Mouse (Mus musculus) MEL (cell line): ENCODE results near the gene C1qtnf1. TPM values are rescaled to one million over a fixed set of nuclear protein-coding genes. Genes with fewer than 3 reads are reported as not detected.

Experiments
- DNase-seq: peaks from one replicate; pipeline ENCODE4 v3.0.0; 2011; ENCODE audit warnings: low read depth, low spot score
- H3K27ac ChIP-seq: 2 replicates; pipeline ENCODE4 v1.5.1; 2012; ENCODE audit warnings: low read depth, mild to moderate bottlenecking, control low read depth, low read length, moderate library complexity; ENCODE audit not compliant: control insufficient read depth
- H3K27me3 ChIP-seq, 2 experiments: fragments of 150-350 bp in 1 of 2; sonication (generic) in 1 of 2; 2 replicates each; pipeline ENCODE4 v1.6.1; 2012; ENCODE audit warnings: low read length in 2 of 2, mild to moderate bottlenecking in 2 of 2, improper control_type of control experiment in 1 of 2, moderate library complexity in 1 of 2; ENCODE audit not compliant: insufficient read depth in 2 of 2, control insufficient read depth in 1 of 2
- H3K36me3 ChIP-seq, 2 experiments: 2 replicates each; pipeline ENCODE4 v1.6.1; 2012 to 2014; ENCODE audit warnings: low read length in 2 of 2, improper control_type of control experiment in 1 of 2, inconsistent platforms in 1 of 2, mild to moderate bottlenecking in 1 of 2; ENCODE audit not compliant: insufficient read depth in 2 of 2, control insufficient read depth in 1 of 2
- H3K4me1 ChIP-seq, 2 experiments: fragments of 150-350 bp in 1 of 2; sonication (generic) in 1 of 2; 2 replicates each; pipeline ENCODE4 v1.6.1; 2012; ENCODE audit warnings: low read length in 2 of 2, improper control_type of control experiment in 1 of 2, mild to moderate bottlenecking in 1 of 2; ENCODE audit not compliant: insufficient read depth in 2 of 2, control insufficient read depth in 1 of 2
- H3K4me3 ChIP-seq, 2 experiments: fragments of 150-350 bp in 1 of 2; sonication (generic) in 1 of 2; 2 replicates each; pipeline ENCODE4 v1.5.1; 2012; ENCODE audit warnings: low read depth in 2 of 2, low read length in 2 of 2, mild to moderate bottlenecking in 2 of 2, moderate library complexity in 2 of 2, control low read depth in 1 of 2, improper control_type of control experiment in 1 of 2; ENCODE audit not compliant: control insufficient read depth in 1 of 2, insufficient read depth in 1 of 2
- H3K79me2 ChIP-seq: 2 replicates; pipeline ENCODE4 v1.6.1; 2012; ENCODE audit warnings: mild to moderate bottlenecking, low read length, moderate library complexity; ENCODE audit not compliant: control insufficient read depth, poor library complexity, insufficient read depth
- H3K9ac ChIP-seq: 2 replicates; pipeline ENCODE4 v1.6.1; 2012; ENCODE audit warnings: low read depth, mild to moderate bottlenecking, control low read depth, low read length, moderate library complexity; ENCODE audit not compliant: control insufficient read depth, poor library complexity, severe bottlenecking
- H3K9me3 ChIP-seq: fragments of 150-350 bp; sonication (generic); replicated peaks from 2 replicates; pipeline ENCODE4 v1.6.1; 2012; ENCODE audit warnings: mild to moderate bottlenecking, low read length, improper control_type of control experiment, moderate library complexity; ENCODE audit not compliant: insufficient read depth
- E2F4 ChIP-seq: IDR thresholded peaks from 2 replicates; pipeline ENCODE4 v1.6.1; 2011; ENCODE audit warnings: low read depth, low read length, improper control_type of control experiment, borderline replicate concordance
- ELF1 ChIP-seq: IDR thresholded peaks from 2 replicates; pipeline ENCODE4 v1.6.1; 2014; ENCODE audit warnings: low read depth, mild to moderate bottlenecking, inconsistent platforms, low read length, improper control_type of control experiment, moderate library complexity
- GABPA ChIP-seq: IDR thresholded peaks from 2 replicates; pipeline ENCODE4 v1.6.1; 2012; ENCODE audit warnings: low read depth, mild to moderate bottlenecking, inconsistent platforms, low read length, improper control_type of control experiment, moderate library complexity
- GATA1 ChIP-seq: IDR thresholded peaks from 2 replicates; pipeline ENCODE4 v1.6.1; 2011; ENCODE audit warnings: low read depth, low read length, improper control_type of control experiment
- MAX ChIP-seq: IDR thresholded peaks from 2 replicates; pipeline ENCODE4 v1.6.1; 2011; ENCODE audit warnings: low read length, improper control_type of control experiment
- MAZ ChIP-seq: IDR thresholded peaks from 2 replicates; pipeline ENCODE4 v1.6.1; 2012; ENCODE audit warnings: low read depth, mild to moderate bottlenecking, inconsistent platforms, low read length, improper control_type of control experiment
- MXI1 ChIP-seq: IDR thresholded peaks from 2 replicates; pipeline ENCODE4 v1.6.1; 2011; ENCODE audit warnings: mild to moderate bottlenecking, low read depth, low read length, improper control_type of control experiment
- MYB ChIP-seq: IDR thresholded peaks from 2 replicates; pipeline ENCODE4 v1.6.1; 2011; ENCODE audit warnings: mild to moderate bottlenecking, low read depth, low read length, improper control_type of control experiment
- POLR2AphosphoS5 ChIP-seq: IDR thresholded peaks from 2 replicates; pipeline ENCODE4 v1.6.1; 2012; ENCODE audit warnings: low read depth, borderline replicate concordance, mild to moderate bottlenecking, inconsistent platforms, low read length, moderate library complexity, mixed read lengths
- TBP ChIP-seq: IDR thresholded peaks from 2 replicates; pipeline ENCODE4 v1.8.0; 2011; ENCODE audit warnings: low read depth, low read length, improper control_type of control experiment
- UBTF ChIP-seq: IDR thresholded peaks from 2 replicates; pipeline ENCODE4 v1.6.1; 2012; ENCODE audit warnings: low read depth, mild to moderate bottlenecking, inconsistent platforms, low read length, improper control_type of control experiment, moderate library complexity, borderline replicate concordance; ENCODE audit not compliant: insufficient read depth
- USF1 ChIP-seq: IDR thresholded peaks from 2 replicates; pipeline ENCODE4 v1.6.1; 2014; ENCODE audit warnings: low read depth, mild to moderate bottlenecking, inconsistent platforms, low read length, improper control_type of control experiment, moderate library complexity
- ZC3H11A ChIP-seq: IDR thresholded peaks from 2 replicates; pipeline ENCODE4 v1.6.1; 2012; ENCODE audit warnings: low read depth, mild to moderate bottlenecking, inconsistent platforms, low read length, improper control_type of control experiment
- polyA plus RNA-seq, 2 experiments: library from polyadenylated mRNA; stranded (reverse) in 1 of 2; unstranded in 1 of 2; fragments of >175 nt in 1 of 2; fragments of >200 nt in 1 of 2; gene quantifications; 2 replicates each; pipeline versions ENCODE4 v1.2.1 to v1.2.4; 2012; ENCODE audit warnings: low replicate concordance in 2 of 2, low read depth in 1 of 2; ENCODE audit not compliant: insufficient read length in 2 of 2, insufficient read depth in 1 of 2, missing spikeins in 1 of 2
- total RNA-seq: library from RNA; depleted of rRNA; stranded (reverse); fragments of 300-350 nt; gene quantifications from 2 replicates; pipeline ENCODE4 v1.2.3, GENCODE M21; 2012

Gene C1qtnf1
- total and polyA plus RNA-seq, 3 experiments = 0.27 to 0.72 TPM; not detected in 1

DNA sequence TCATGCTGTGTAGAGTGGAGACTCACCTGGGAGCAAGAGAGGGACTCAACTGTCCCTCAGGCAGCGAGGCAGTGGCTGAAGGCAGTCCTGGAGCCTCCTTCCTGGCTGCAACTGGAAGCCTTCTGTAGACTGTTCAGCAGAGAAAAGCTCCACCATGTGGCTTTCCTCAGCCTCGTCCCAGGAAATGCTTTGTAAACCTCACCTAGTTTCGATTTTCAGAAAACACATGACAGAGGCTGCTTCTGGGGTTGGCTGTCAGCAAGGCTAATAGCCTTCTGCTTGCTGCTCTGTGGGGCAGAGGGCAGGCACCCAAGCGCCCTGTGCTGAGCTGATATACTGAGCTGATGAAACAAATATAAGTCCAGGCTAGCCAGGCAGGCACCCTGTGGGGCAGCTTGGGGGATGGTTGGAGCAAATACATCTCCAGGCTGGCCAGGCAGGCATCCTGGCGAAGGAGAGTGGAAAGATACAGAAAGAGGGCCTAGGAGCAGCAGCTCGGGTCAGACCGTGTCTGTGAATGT is 26.2 kb upstream of the C1qtnf1 start, which contains the start of gene Lgals3bp:
Gene Lgals3bp, minus strand, starts transcription at position 333 of the 521 bp plus-strand sequence.
- Histone ChIP-seq H3K4me3 (no peak within 1 kb of the TSS; a peak in 1 of 4 replicates), H3K27ac (peak within 1 kb of the TSS; percentile 49)
- TF ChIP-seq UBTF = no peak
- TF ChIP-seq MAX = peak; percentile 22; the same call in 1 of the 2 replicates
- TF ChIP-seq MYB = no peak
- TF ChIP-seq, all 39 proteins: peak for 1
- Histone ChIP-seq H3K9ac (peak within 1 kb of the TSS; percentile 29), H3K79me2 (no peaks in the 10 kb centered on the region), H3K4me1 (peaks cover 10 to 24% of the 10 kb centered on the region in 2 experiments), H3K36me3 (peaks cover 0 to 21% of the 10 kb centered on the region in 2 experiments; a peak in 2 of 4 replicates), H3K9me3 (no peaks in the 10 kb centered on the region), H3K27me3 (no peaks in the 10 kb centered on the region)
- peak; percentile 36 for DNase-seq

DNA sequence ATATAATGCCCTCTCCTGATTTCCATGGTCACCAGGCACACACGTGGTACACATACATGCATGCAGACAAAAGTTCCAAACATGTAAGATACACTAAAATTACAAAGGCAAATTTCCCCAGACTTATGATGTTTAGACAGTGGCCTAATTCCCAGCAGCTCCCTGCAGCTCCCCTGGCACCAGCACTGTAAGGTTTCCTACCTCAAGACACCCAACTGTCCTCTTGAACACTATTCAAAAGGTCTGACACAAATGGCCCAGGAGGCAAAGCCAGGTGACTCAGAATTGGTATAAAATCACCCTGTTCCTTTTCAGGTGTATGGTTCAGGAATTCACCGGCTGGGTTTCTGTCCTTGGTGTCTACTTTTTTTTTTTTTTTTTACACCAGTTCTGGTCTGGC is 24.8 kb upstream of the C1qtnf1 start:
- TF ChIP-seq E2F4 = no peak
- no peak for TF ChIP-seq MYB
- TF ChIP-seq TBP = no peak
- TF ChIP-seq MXI1 = no peak
- TF ChIP-seq USF1 = no peak
- no peak for TF ChIP-seq ZC3H11A
- no peak for TF ChIP-seq ELF1
- no peak for TF ChIP-seq GATA1
- TF ChIP-seq MAZ = no peak
- no peak for TF ChIP-seq GABPA
- TF ChIP-seq POLR2AphosphoS5 = no peak
- H3K9ac ChIP-seq = no peak overlapping the region
- peaks cover 10 to 24% of the 10 kb centered on the region in 2 experiments for H3K4me1 ChIP-seq
- no peak for DNase-seq
- H3K79me2 ChIP-seq = no peaks in the 10 kb centered on the region
- no peaks in the 10 kb centered on the region for H3K27me3 ChIP-seq
- no peaks in the 10 kb centered on the region for H3K9me3 ChIP-seq
- H3K27ac ChIP-seq = no peak overlapping the region
- no peak overlapping the region for H3K4me3 ChIP-seq
- peaks cover 0 to 21% of the 10 kb centered on the region in 2 experiments; a peak in 2 of 4 replicates for H3K36me3 ChIP-seq
